13 mouse cellular contexts compared by ENCODE assay signal in genomic region chr4:105640793-105641192, GRCm38 (mm10).
DNase-seq lines count a peak whose midpoint lies in the region; ATAC-seq lines count a peak whose summit lies in the region.
"Had no signal": no experiment of that assay in that cellular context is flagged by ENCODE, and none has a peak within 500 bp of the region (broad histone marks: within the 10 kb centered on the region; RNA-seq: fewer than 3 reads in every experiment).

No protein-coding gene starts in this region.

- no peaks in the 10 kb centered on the region for H3K4me1 ChIP-seq in midbrain, embryonic 14.5 days (ENCODE audit: control insufficient read depth, insufficient read depth, low read length)
- H3K4me1 ChIP-seq in midbrain, embryonic 16.5 days (ENCODE audit: control insufficient read depth, insufficient read depth, low read length) = no peaks in the 10 kb centered on the region
- H3K4me1 ChIP-seq: forebrain, embryonic 13.5 days; heart, embryonic 13.5 days had no signal

- no peaks in the 10 kb centered on the region for H3K9me3 ChIP-seq in midbrain, embryonic 14.5 days (ENCODE audit: control insufficient read depth, low read length)
- H3K9me3 ChIP-seq in midbrain, embryonic 16.5 days (replicated peaks; ENCODE audit: control insufficient read depth, low read length, poor library complexity, severe bottlenecking) = no peaks in the 10 kb centered on the region
- H3K9me3 ChIP-seq: forebrain, embryonic 13.5 days; heart, embryonic 13.5 days had no signal

- H3K4me3 ChIP-seq in midbrain, embryonic 14.5 days (replicated peaks; ENCODE audit: low read depth, low read length) = no peak overlapping the region
- H3K4me3 ChIP-seq in midbrain, embryonic 16.5 days (ENCODE audit: low read depth, low read length) = no peak overlapping the region
- H3K4me3 ChIP-seq: forebrain, embryonic 13.5 days; heart, embryonic 13.5 days had no signal

- H3K36me3 ChIP-seq in midbrain, embryonic 14.5 days (ENCODE audit: control insufficient read depth, insufficient read depth, low read length) = no peaks in the 10 kb centered on the region
- H3K36me3 ChIP-seq in midbrain, embryonic 16.5 days (ENCODE audit: control insufficient read depth, insufficient read depth, low read length) = no peaks in the 10 kb centered on the region
- H3K36me3 ChIP-seq: heart, embryonic 13.5 days had no signal

- H3K4me2 ChIP-seq in midbrain, embryonic 14.5 days (ENCODE audit: low read length) = no peak overlapping the region
- no peak overlapping the region for H3K4me2 ChIP-seq in midbrain, embryonic 16.5 days (ENCODE audit: low read length)
- H3K4me2 ChIP-seq: forebrain, embryonic 13.5 days; heart, embryonic 13.5 days had no signal

- H3K9ac ChIP-seq in midbrain, embryonic 14.5 days (replicated peaks; ENCODE audit: low read length) = no peak overlapping the region
- H3K9ac ChIP-seq in midbrain, embryonic 16.5 days (ENCODE audit: low read depth, low read length) = no peak overlapping the region
- H3K9ac ChIP-seq: forebrain, embryonic 13.5 days; heart, embryonic 13.5 days had no signal

- no peaks in the 10 kb centered on the region for H3K27me3 ChIP-seq in midbrain, embryonic 14.5 days (ENCODE audit: control insufficient read depth, insufficient read depth, low read length)
- H3K27me3 ChIP-seq in midbrain, embryonic 16.5 days (ENCODE audit: control insufficient read depth, insufficient read depth, low read depth, low read length) = no peaks in the 10 kb centered on the region
- H3K27me3 ChIP-seq: forebrain, embryonic 13.5 days; heart, embryonic 13.5 days had no signal

- peak; percentile 33 for DNase-seq in gastrocnemius, adult 18-20 months (ENCODE audit: low spot score)
- DNase-seq in gastrocnemius, postnatal 14 days = no peak
- DNase-seq in midbrain, embryonic 14.5 days = peak; percentile 23
- peak; percentile 89 for DNase-seq in fibroblast of lung, adult 2 months (ENCODE audit: low read depth)
- peak; percentile 56 to 69 for DNase-seq in lung, postnatal 4 days
- DNase-seq in layer of hippocampus, postnatal 14 days (ENCODE audit: low spot score in 2 of 2) = no peak
- no peak for DNase-seq in thymus, adult 18-20 months
- DNase-seq: cerebellum, postnatal 36 days; left cerebral cortex, postnatal 4 days; thymus, adult 2 months had no signal

- WGBS in midbrain, embryonic 14.5 days = 70% methylated on average over 4 of the region's 4 CpGs
- WGBS in midbrain, embryonic 16.5 days = 57% methylated on average over 4 of the region's 4 CpGs

- intact Hi-C loops in gastrocnemius, postnatal 14 days (cut with DNase I; ENCODE audit: low total_unique reads) = no loop called here

- ATAC-seq in midbrain, embryonic 14.5 days (ENCODE audit: low FRiP score, low TSS enrichment) = no peak
- ATAC-seq in midbrain, embryonic 16.5 days = no peak
- ATAC-seq: forebrain, embryonic 13.5 days had no signal

- H3K27ac ChIP-seq in midbrain, embryonic 14.5 days (replicated peaks; ENCODE audit: low read depth, low read length) = no peak overlapping the region
- no peak overlapping the region for H3K27ac ChIP-seq in midbrain, embryonic 16.5 days (ENCODE audit: low read length)
- H3K27ac ChIP-seq: forebrain, embryonic 13.5 days; heart, embryonic 13.5 days had no signal

Comparison
In these comparisons a context has a peak if more than half of its experiments do, and no peak if none do; other contexts are left out.
1. DNase-seq: peak in gastrocnemius, adult 18-20 months (single experiment), midbrain, embryonic 14.5 days (single experiment), fibroblast of lung, adult 2 months (single experiment) and lung, postnatal 4 days (2 of 2); none in gastrocnemius, postnatal 14 days (single experiment), layer of hippocampus, postnatal 14 days (0 of 2) and thymus, adult 18-20 months (0 of 2).